Mouse (Mus musculus) bone marrow, adult 2 months (tissue): ENCODE measurements at regions not wholly inside any gene's neighbourhood (a gene's known extent, or its start where the extent isn't known, plus 50 kb on each side); places are given as distances from the start of the nearest gene placed in this dataset.

Experiments used
- CTCF ChIP-seq: fragments of 200-500 bp; IDR thresholded peaks from 2 replicates; pipeline ENCODE4 v1.5.1; 2011; ENCODE audit warnings: low read length, control low read depth; ENCODE audit not compliant: control insufficient read depth, insufficient read depth
- POLR2A ChIP-seq: fragments of 200-500 bp; IDR thresholded peaks from 2 replicates; pipeline ENCODE4 v1.6.1; 2011; ENCODE audit warnings: low read depth, mild to moderate bottlenecking, control low read depth, low read length, borderline replicate concordance; ENCODE audit not compliant: control insufficient read depth

DNA sequence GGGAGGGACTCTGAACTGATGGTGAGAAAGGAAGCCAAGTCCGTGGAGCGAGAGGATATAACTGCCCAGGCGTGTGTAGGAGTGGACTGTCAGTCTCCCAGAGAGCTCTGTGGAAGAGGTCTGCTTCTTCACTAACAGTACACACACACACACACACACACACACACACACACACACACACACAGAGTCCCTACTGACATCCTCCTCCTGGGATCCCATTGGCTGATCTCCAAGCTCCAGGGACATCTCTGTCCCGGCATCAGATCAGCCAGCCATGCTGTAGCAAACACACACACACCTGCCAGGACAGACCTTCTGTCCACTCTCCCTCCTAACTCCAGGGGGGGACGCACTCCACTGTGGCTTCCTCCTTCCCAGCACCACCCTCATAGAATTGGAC is 401.5 kb downstream of the Sox9 start:
- no peak for TF ChIP-seq CTCF
- no peak for TF ChIP-seq POLR2A
